Mouse (Mus musculus) testis, adult 10 weeks (tissue): ENCODE results near the gene 4930480E11Rik. TPM values are rescaled to one million over a fixed set of nuclear protein-coding genes. Genes with fewer than 3 reads are reported as not detected.

Source experiments
- polyA plus RNA-seq: library from polyadenylated mRNA; stranded (reverse); fragments of 350-450 nt; fragmentation: Illumina TruSeq; extraction: RNeasy Lipid Tissue Mini Kit (QIAGEN cat#74804); gene quantifications from one replicate; pipeline ENCODE4 v1.2.3, GENCODE M21; 2014; ENCODE audit warnings: low read depth, low replicate concordance

The 4930480E11Rik gene
- 29.8 TPM for polyA plus RNA-seq

DNA sequence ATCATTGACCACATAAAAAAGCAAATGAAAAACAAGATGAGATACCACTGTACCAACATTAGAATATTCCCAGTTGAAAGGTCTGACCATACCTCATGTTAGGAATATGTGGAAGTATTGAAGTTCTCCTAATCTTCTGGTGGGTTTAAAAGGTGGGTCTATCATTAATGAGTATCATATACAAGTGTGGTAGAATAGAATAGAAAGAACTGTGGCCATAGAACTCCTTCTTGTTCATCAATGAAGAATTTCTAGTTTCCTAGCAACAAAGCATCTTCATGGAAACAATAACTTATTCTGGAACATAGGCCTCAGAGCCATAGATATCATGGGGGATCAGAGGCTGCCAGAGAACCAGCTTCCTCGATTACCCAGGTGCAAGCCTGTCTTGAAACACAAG lies at the start of gene 4930480E11Rik:
Gene 4930480E11Rik, plus strand, starts transcription at position 301 of the 400 bp plus-strand sequence.

Other genes with a start within 250 kb of the 4930480E11Rik start
- not detected for gene Gm5938, start 244.2 kb upstream of the 4930480E11Rik start, polyA plus RNA-seq
- gene Obp1b, start 182.9 kb upstream of the 4930480E11Rik start, polyA plus RNA-seq: not detected
- gene Gm14743, start 123.7 kb upstream of the 4930480E11Rik start, polyA plus RNA-seq: 0.52 TPM
- gene Prrg1, start 214.3 kb downstream of the 4930480E11Rik start, polyA plus RNA-seq: 5.7 TPM